Mouse (Mus musculus) intestine, embryonic 16.5 days (tissue): Measurements from ENCODE around the gene Hey2. TPM values are rescaled to one million over a fixed set of nuclear protein-coding genes. Genes with fewer than 3 reads are reported as not detected.

ENCODE experiments used
- ATAC-seq: fragments of 200-750 bp; cut with Nextera tagmentation; 2 replicates; pipeline ENCODE4 v1.8.0; 2017; ENCODE audit warnings: moderate TSS enrichment, moderate library complexity
- H3K27ac ChIP-seq: fragments of 300-500 bp; sonication (generic); 2 replicates; pipeline ENCODE4 v1.5.1; 2014; ENCODE audit warnings: mild to moderate bottlenecking, low read length
- H3K27me3 ChIP-seq: fragments of 300-500 bp; sonication (generic); replicated peaks from 2 replicates; pipeline ENCODE4 v1.6.1; 2014; ENCODE audit warnings: low read length, control low read depth, mixed read lengths; ENCODE audit not compliant: control insufficient read depth, insufficient read depth
- H3K36me3 ChIP-seq: fragments of 300-500 bp; sonication (generic); 2 replicates; pipeline ENCODE4 v1.6.1; 2014; ENCODE audit warnings: low read length, control low read depth; ENCODE audit not compliant: control insufficient read depth, insufficient read depth
- H3K4me1 ChIP-seq: fragments of 300-500 bp; sonication (generic); 2 replicates; pipeline ENCODE4 v1.6.1; 2014; ENCODE audit warnings: low read length, control low read depth, mixed read lengths; ENCODE audit not compliant: control insufficient read depth, insufficient read depth
- H3K4me2 ChIP-seq: fragments of 300-500 bp; sonication (generic); 2 replicates; pipeline ENCODE4 v1.6.1; 2014; ENCODE audit warnings: low read depth, low read length, control low read depth
- H3K4me3 ChIP-seq: fragments of 300-500 bp; sonication (generic); 2 replicates; pipeline ENCODE4 v1.5.1; 2014; ENCODE audit warnings: mild to moderate bottlenecking, low read length
- H3K9ac ChIP-seq: fragments of 300-500 bp; sonication (generic); 2 replicates; pipeline ENCODE4 v1.6.1; 2014; ENCODE audit warnings: low read depth, low read length
- H3K9me3 ChIP-seq: fragments of 300-500 bp; sonication (generic); 2 replicates; pipeline ENCODE4 v1.6.1; 2016; ENCODE audit warnings: low read length, control low read depth; ENCODE audit not compliant: control insufficient read depth
- WGBS: fragments of 180-500 bp; shearing (Covaris S2); extraction: QIAGEN DNeasy Blood & Tissue Kit; methylation state at CpG from one replicate; pipeline ENCODE4 v1.1.7; 2014; 5-methylcytosine and 5-hydroxymethylcytosine counted together
- polyA plus RNA-seq: library from polyadenylated mRNA; unstranded; fragments of >200 nt; fragmentation: Nextera tagmentation; extraction: Ambion mirVana; gene quantifications from 2 replicates; pipeline ENCODE4 v1.2.1, GENCODE M21; 2015

Gene Hey2
- polyA plus RNA-seq = 2.9 TPM in 2 replicates

GRCm38 (mm10) chr10:30842643-30843437, at the start of gene Hey2:
TSS of gene Hey2 (minus strand) at chr10:30842801.
- Histone ChIP-seq H3K4me3 (peak within 1 kb of the TSS; percentile 65), H3K9me3 (no peaks in the 10 kb centered on the region), H3K27ac (peak within 1 kb of the TSS; percentile 28), H3K27me3 (peaks cover 7% of the 10 kb centered on the region; the same call in 1 of the 2 replicates), H3K36me3 (no peaks in the 10 kb centered on the region), H3K4me2 (peak within 1 kb of the TSS; percentile 91), H3K4me1 (peaks cover 14% of the 10 kb centered on the region), H3K9ac (peak within 1 kb of the TSS; percentile 65)
- ATAC-seq = peak; percentile 100
- under 1% methylated on average over 70 of the region's 70 CpGs for WGBS

- no peaks in the 10 kb centered on the region for H3K9me3 ChIP-seq
- H3K4me1 ChIP-seq = no peaks in the 10 kb centered on the region
- no peak overlapping the region for H3K27ac ChIP-seq
- whole genome bisulfite sequencing = 49% methylated on average over 4 of the region's 4 CpGs
- no peak overlapping the region for H3K4me2 ChIP-seq
- H3K9ac ChIP-seq = no peak overlapping the region
- ATAC-seq = no peak
- H3K27me3 ChIP-seq = no peaks in the 10 kb centered on the region
- H3K36me3 ChIP-seq = no peaks in the 10 kb centered on the region
- no peak overlapping the region for H3K4me3 ChIP-seq
These were observed 40.6 kb upstream of the Hey2 start for GRCm38 (mm10) chr10:30883085-30883760.

- Histone ChIP-seq H3K27me3 (no peaks in the 10 kb centered on the region), H3K36me3 (no peaks in the 10 kb centered on the region), H3K4me1 (no peaks in the 10 kb centered on the region), H3K4me3 (no peak overlapping the region), H3K9me3 (no peaks in the 10 kb centered on the region), H3K9ac (no peak overlapping the region), H3K27ac (no peak overlapping the region), H3K4me2 (no peak overlapping the region)
- no peak for ATAC-seq
- WGBS = 91% methylated on average over 10 of the region's 10 CpGs
These were observed 38.5 kb upstream of the Hey2 start for GRCm38 (mm10) chr10:30881109-30881508.

GRCm38 (mm10) chr10:30845101-30845825, 2.7 kb upstream of the Hey2 start:
- Histone ChIP-seq H3K4me2 (no peak overlapping the region), H3K9me3 (no peaks in the 10 kb centered on the region), H3K27me3 (peaks cover 7% of the 10 kb centered on the region; the same call in 1 of the 2 replicates), H3K36me3 (no peaks in the 10 kb centered on the region), H3K27ac (no peak overlapping the region), H3K4me1 (peaks cover 14% of the 10 kb centered on the region), H3K9ac (no peak overlapping the region), H3K4me3 (no peak overlapping the region)
- no peak for ATAC-seq
- 30% methylated on average over 13 of the region's 13 CpGs for WGBS

- Histone ChIP-seq H3K36me3 (no peaks in the 10 kb centered on the region), H3K27me3 (peaks cover 7% of the 10 kb centered on the region; the same call in 1 of the 2 replicates), H3K4me1 (peaks cover 14% of the 10 kb centered on the region), H3K4me3 (peak overlapping the region; percentile 65), H3K9ac (peak overlapping the region; percentile 56), H3K4me2 (peak overlapping the region; percentile 91), H3K9me3 (no peaks in the 10 kb centered on the region), H3K27ac (peak overlapping the region; percentile 69)
- ATAC-seq = no peak
- WGBS = 8% methylated on average over 30 of the region's 30 CpGs
These were observed 1.8 kb upstream of the Hey2 start for GRCm38 (mm10) chr10:30844191-30845010.

- Histone ChIP-seq H3K27me3 (peaks cover 7% of the 10 kb centered on the region; the same call in 1 of the 2 replicates), H3K9me3 (no peaks in the 10 kb centered on the region), H3K4me3 (peak overlapping the region; percentile 65), H3K36me3 (no peaks in the 10 kb centered on the region), H3K27ac (peak overlapping the region; percentile 69), H3K9ac (peak overlapping the region; percentile 56), H3K4me1 (peaks cover 14% of the 10 kb centered on the region), H3K4me2 (peak overlapping the region; percentile 91)
- 3% methylated on average over 21 of the region's 21 CpGs for WGBS
- 0 out of 2 replicates have a peak, but pooled peaks have one; percentile 13 for ATAC-seq
These were observed 1.0 kb upstream of the Hey2 start for GRCm38 (mm10) chr10:30843438-30844190.

GRCm38 (mm10) chr10:30842228-30842627, 373 bp downstream of the Hey2 start:
- Histone ChIP-seq H3K4me1 (peaks cover 14% of the 10 kb centered on the region), H3K36me3 (no peaks in the 10 kb centered on the region), H3K9me3 (no peaks in the 10 kb centered on the region), H3K27ac (peak overlapping the region; percentile 27; the same call in 1 of the 2 replicates), H3K4me3 (peak overlapping the region; percentile 65), H3K4me2 (peak overlapping the region; percentile 91), H3K27me3 (peaks cover 7% of the 10 kb centered on the region; the same call in 1 of the 2 replicates), H3K9ac (peak overlapping the region; percentile 65)
- ATAC-seq = peak; percentile 45
- under 1% methylated on average over 29 of the region's 29 CpGs for WGBS

- peaks cover 7% of the 10 kb centered on the region; the same call in 1 of the 2 replicates for H3K27me3 ChIP-seq
- no peaks in the 10 kb centered on the region for H3K9me3 ChIP-seq
- ATAC-seq = no peak
- no peaks in the 10 kb centered on the region for H3K36me3 ChIP-seq
- WGBS = 86% methylated on average over 5 of the region's 5 CpGs
- H3K4me2 ChIP-seq = no peak overlapping the region
- no peak overlapping the region for H3K9ac ChIP-seq
- no peak overlapping the region; the same call in 1 of the 2 replicates for H3K4me3 ChIP-seq
- peaks cover 14% of the 10 kb centered on the region for H3K4me1 ChIP-seq
- H3K27ac ChIP-seq = no peak overlapping the region
These were observed 1.8 kb downstream of the Hey2 start for GRCm38 (mm10) chr10:30840824-30841223.
